Mouse (Mus musculus) embryonic facial prominence, embryonic 13.5 days (tissue): ENCODE results near the gene Tlk2. TPM values are rescaled to one million over a fixed set of nuclear protein-coding genes. Genes with fewer than 3 reads are reported as not detected.

Experiments
- ATAC-seq: fragments of 200-750 bp; cut with Nextera tagmentation; 2 replicates; pipeline ENCODE4 v1.8.0; 2017; ENCODE audit warnings: low read depth; ENCODE audit not compliant: insufficient number of reproducible peaks, insufficient read depth, low FRiP score, low TSS enrichment
- H3K27ac ChIP-seq: fragments of 300-500 bp; sonication (generic); 2 replicates; pipeline ENCODE4 v1.5.1; 2015; ENCODE audit warnings: moderate library complexity, mild to moderate bottlenecking, inconsistent platforms
- H3K27me3 ChIP-seq: fragments of 300-500 bp; sonication (generic); 2 replicates; pipeline ENCODE4 v1.6.1; 2015; ENCODE audit warnings: mild to moderate bottlenecking, inconsistent platforms
- H3K36me3 ChIP-seq: fragments of 300-500 bp; sonication (generic); 2 replicates; pipeline ENCODE4 v1.6.1; 2015; ENCODE audit warnings: mild to moderate bottlenecking, inconsistent platforms
- H3K4me1 ChIP-seq: fragments of 300-500 bp; sonication (generic); 2 replicates; pipeline ENCODE4 v1.6.1; 2015; ENCODE audit warnings: inconsistent platforms
- H3K4me2 ChIP-seq: fragments of 300-500 bp; sonication (generic); 2 replicates; pipeline ENCODE4 v1.6.1; 2015; ENCODE audit warnings: moderate library complexity, mild to moderate bottlenecking, inconsistent platforms
- H3K4me3 ChIP-seq: fragments of 300-500 bp; sonication (generic); 2 replicates; pipeline ENCODE4 v1.5.1; 2015; ENCODE audit warnings: mild to moderate bottlenecking, inconsistent platforms
- H3K9ac ChIP-seq: fragments of 300-500 bp; sonication (generic); 2 replicates; pipeline ENCODE4 v1.6.1; 2015; ENCODE audit warnings: mild to moderate bottlenecking, inconsistent platforms
- H3K9me3 ChIP-seq: fragments of 300-500 bp; sonication (generic); 2 replicates; pipeline ENCODE4 v1.6.1; 2016; ENCODE audit warnings: inconsistent platforms
- WGBS: fragments of 180-500 bp; shearing (Covaris S2); methylation state at CpG from one replicate; pipeline ENCODE4 v1.1.7; 2015; ENCODE audit warnings: mixed read lengths; 5-methylcytosine and 5-hydroxymethylcytosine counted together
- polyA plus RNA-seq: library from polyadenylated mRNA; unstranded; fragments of >200 nt; fragmentation: Nextera tagmentation; extraction: Ambion mirVana; gene quantifications from 2 replicates; pipeline ENCODE4 v1.2.1, GENCODE M21; 2015

Gene Tlk2
- polyA plus RNA-seq, 1 experiment from 2014 or later: 23.9 TPM

- ATAC-seq: no peak
Observed at GRCm38 (mm10) chr11:105150691-105151090, 27.9 kb upstream of the Tlk2 start.

GRCm38 (mm10) chr11:105151226-105152016 lies 27.2 kb upstream of the Tlk2 start:
- no peaks in the 10 kb centered on the region for H3K36me3 ChIP-seq
- WGBS: 21% methylated on average over 18 of the region's 19 CpGs
- H3K4me2 ChIP-seq: peak overlapping the region; percentile 11
- no peak overlapping the region for H3K27ac ChIP-seq
- H3K4me3 ChIP-seq: no peak overlapping the region
- H3K4me1 ChIP-seq: peaks cover 25% of the 10 kb centered on the region
- H3K27me3 ChIP-seq: peaks cover 2% of the 10 kb centered on the region
- no peaks in the 10 kb centered on the region for H3K9me3 ChIP-seq
- no peak for ATAC-seq
- no peak overlapping the region for H3K9ac ChIP-seq

More at GRCm38 (mm10) chr11:105150691-105151090, 27.9 kb upstream of the Tlk2 start:
- H3K4me3 ChIP-seq: no peak overlapping the region
- 46% methylated on average over 4 of the region's 4 CpGs for WGBS
- H3K36me3 ChIP-seq: no peaks in the 10 kb centered on the region
- no peak overlapping the region for H3K4me2 ChIP-seq
- H3K27me3 ChIP-seq: peaks cover 2% of the 10 kb centered on the region
- no peak overlapping the region for H3K9ac ChIP-seq
- H3K27ac ChIP-seq: no peak overlapping the region
- peaks cover 22% of the 10 kb centered on the region for H3K4me1 ChIP-seq
- no peaks in the 10 kb centered on the region for H3K9me3 ChIP-seq

- WGBS: 58% methylated on average over 2 of the region's 4 CpGs
- Histone ChIP-seq H3K27ac (no peak overlapping the region), H3K9me3 (no peaks in the 10 kb centered on the region), H3K4me2 (peak overlapping the region; percentile 11; the same call in 1 of the 2 replicates), H3K36me3 (no peaks in the 10 kb centered on the region), H3K9ac (no peak overlapping the region), H3K4me3 (no peak overlapping the region), H3K27me3 (peaks cover 2% of the 10 kb centered on the region), H3K4me1 (peaks cover 25% of the 10 kb centered on the region)
- no peak for ATAC-seq
Observed at GRCm38 (mm10) chr11:105152017-105152300, 26.6 kb upstream of the Tlk2 start.

GRCm38 (mm10) chr11:105152357-105152899 lies 26.2 kb upstream of the Tlk2 start:
- Histone ChIP-seq H3K9me3 (no peaks in the 10 kb centered on the region), H3K4me1 (peaks cover 25% of the 10 kb centered on the region), H3K27ac (no peak overlapping the region), H3K27me3 (peaks cover 2% of the 10 kb centered on the region), H3K4me2 (no peak overlapping the region), H3K9ac (no peak overlapping the region), H3K4me3 (no peak overlapping the region), H3K36me3 (no peaks in the 10 kb centered on the region)
- 51% methylated on average over 11 of the region's 11 CpGs for WGBS
- no peak for ATAC-seq

GRCm38 (mm10) chr11:105153068-105153833 lies 25.4 kb upstream of the Tlk2 start:
- Histone ChIP-seq H3K4me2 (no peak overlapping the region), H3K4me3 (no peak overlapping the region), H3K9ac (no peak overlapping the region), H3K9me3 (no peaks in the 10 kb centered on the region), H3K36me3 (no peaks in the 10 kb centered on the region), H3K27me3 (peaks cover 2% of the 10 kb centered on the region), H3K4me1 (peaks cover 25% of the 10 kb centered on the region), H3K27ac (no peak overlapping the region)
- WGBS: 8% methylated on average over 12 of the region's 12 CpGs
- 0 out of 2 replicates have a peak, but pooled peaks have one; percentile 78 for ATAC-seq

- Histone ChIP-seq H3K4me2 (no peak overlapping the region), H3K4me1 (peaks cover 25% of the 10 kb centered on the region), H3K4me3 (no peak overlapping the region), H3K27ac (no peak overlapping the region), H3K9me3 (no peaks in the 10 kb centered on the region), H3K9ac (no peak overlapping the region), H3K36me3 (no peaks in the 10 kb centered on the region), H3K27me3 (peaks cover 2% of the 10 kb centered on the region)
- no peak for ATAC-seq
- 34% methylated on average over 4 of the region's 4 CpGs for WGBS
Observed at GRCm38 (mm10) chr11:105155915-105156314, 22.7 kb upstream of the Tlk2 start.

GRCm38 (mm10) chr11:105156748-105157267 lies 21.8 kb upstream of the Tlk2 start:
- Histone ChIP-seq H3K9me3 (0 out of 2 replicates have a peak, but pooled peaks cover under 1% of the 10 kb centered on the region), H3K9ac (no peak overlapping the region), H3K4me3 (no peak overlapping the region), H3K27ac (no peak overlapping the region), H3K27me3 (peaks cover 2% of the 10 kb centered on the region; the same call in 1 of the 2 replicates), H3K4me2 (no peak overlapping the region), H3K36me3 (no peaks in the 10 kb centered on the region), H3K4me1 (peaks cover 25% of the 10 kb centered on the region)
- no peak for ATAC-seq
- 81% methylated on average over 19 of the region's 19 CpGs for WGBS

- Histone ChIP-seq H3K27ac (no peak overlapping the region), H3K4me3 (no peak overlapping the region), H3K36me3 (no peaks in the 10 kb centered on the region), H3K9me3 (peaks cover 7% of the 10 kb centered on the region; the same call in 1 of the 2 replicates), H3K9ac (no peak overlapping the region), H3K27me3 (no peaks in the 10 kb centered on the region), H3K4me1 (peaks cover 18% of the 10 kb centered on the region), H3K4me2 (no peak overlapping the region)
- ATAC-seq: no peak
Observed at GRCm38 (mm10) chr11:105158047-105158446, 20.6 kb upstream of the Tlk2 start.

- Histone ChIP-seq H3K4me2 (no peak overlapping the region), H3K27me3 (no peaks in the 10 kb centered on the region), H3K4me1 (peaks cover 8% of the 10 kb centered on the region; the same call in 1 of the 2 replicates), H3K36me3 (no peaks in the 10 kb centered on the region), H3K9me3 (peaks cover 15% of the 10 kb centered on the region), H3K27ac (no peak overlapping the region), H3K9ac (no peak overlapping the region), H3K4me3 (no peak overlapping the region)
- 48% methylated on average over 6 of the region's 6 CpGs for WGBS
- no peak for ATAC-seq
Observed at GRCm38 (mm10) chr11:105159673-105160360, 18.8 kb upstream of the Tlk2 start.

GRCm38 (mm10) chr11:105161411-105161810 lies 17.2 kb upstream of the Tlk2 start:
- no peaks in the 10 kb centered on the region for H3K27me3 ChIP-seq
- H3K36me3 ChIP-seq: no peaks in the 10 kb centered on the region
- peaks cover 28% of the 10 kb centered on the region for H3K9me3 ChIP-seq
- H3K9ac ChIP-seq: no peak overlapping the region
- no peak for ATAC-seq
- no peak overlapping the region for H3K27ac ChIP-seq
- H3K4me3 ChIP-seq: no peak overlapping the region
- H3K4me1 ChIP-seq: no peaks in the 10 kb centered on the region
- H3K4me2 ChIP-seq: no peak overlapping the region
- 90% methylated on average over 2 of the region's 2 CpGs for WGBS
